Mouse (Mus musculus): ENCODE data around the gene Frat2. TPM values are rescaled to one million over a fixed set of nuclear protein-coding genes. Genes with fewer than 3 reads are reported as not detected.
A peak's percentile ranks its signal among the peaks of the same experiment; 100 is the strongest.
"Not testable (repeated sequence)": the region's sequence is repeated elsewhere in the genome, so short reads cannot be mapped to it uniquely, and the experiment has no call there.

Gene Frat2
- 5.6 and 7.1 TPM in 2 replicates for polyA plus RNA-seq (2015; fragmentation: Nextera tagmentation; extraction: Ambion mirVana)

- Histone ChIP-seq H3K4me3 (replicated peaks) (peak within 1 kb of the TSS; percentile 72), H3K9ac (peak within 1 kb of the TSS; percentile 50), H3K4me1 (peaks cover 29% of the 10 kb centered on the region), H3K27me3 (0 out of 2 replicates have a peak, but pooled peaks cover 5% of the 10 kb centered on the region), H3K36me3 (no peaks in the 10 kb centered on the region), H3K4me2 (replicated peaks) (peak within 1 kb of the TSS; percentile 98), H3K9me3 (replicated peaks) (no peaks in the 10 kb centered on the region), H3K27ac (replicated peaks) (peak within 1 kb of the TSS; percentile 94)
- under 1% methylated on average over 72 of the region's 72 CpGs for WGBS
- ATAC-seq (ENCODE audit: insufficient number of reproducible peaks, low FRiP score, low TSS enrichment, low read depth), result peak; percentile 97
Measured at GRCm38 (mm10) chr19:41847992-41848851, at the start of gene Frat2. Gene Frat2 (minus strand): TSS chr19:41848132.

DNA sequence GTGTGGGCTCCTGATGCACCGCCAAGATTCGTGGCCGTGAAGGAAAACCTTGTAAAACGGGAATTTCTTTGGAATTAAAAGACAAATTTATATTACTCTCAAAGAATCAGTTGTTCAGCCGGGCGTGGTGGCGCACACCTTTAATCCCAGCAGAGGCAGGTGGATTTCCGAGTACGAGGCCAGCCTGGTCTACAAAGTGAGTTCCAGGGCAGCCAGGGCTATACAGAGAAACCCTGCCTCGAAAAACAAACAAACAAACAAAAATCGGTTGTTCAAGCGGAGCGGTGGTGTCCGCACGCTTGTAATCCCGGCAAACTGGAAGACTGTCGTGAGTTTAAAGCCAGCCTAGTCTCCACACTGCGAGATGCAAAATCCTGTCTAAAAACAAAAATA, 48.4 kb upstream of the Frat2 start:
- no peaks in the 10 kb centered on the region for H3K27me3 ChIP-seq
- H3K4me2 ChIP-seq (replicated peaks), result peak overlapping the region; percentile 78
- H3K4me1 ChIP-seq, result peaks cover 17% of the 10 kb centered on the region
- 19% methylated on average over 18 of the region's 18 CpGs for WGBS
- peak overlapping the region; percentile 71 for H3K4me3 ChIP-seq (replicated peaks)
- H3K9me3 ChIP-seq (replicated peaks), result no peaks in the 10 kb centered on the region
- ATAC-seq (ENCODE audit: insufficient number of reproducible peaks, low FRiP score, low TSS enrichment, low read depth), result no peak
- H3K9ac ChIP-seq, result peak overlapping the region; percentile 41; the same call in 1 of the 2 replicates
- peaks cover 6% of the 10 kb centered on the region for H3K36me3 ChIP-seq
- no peak overlapping the region for H3K27ac ChIP-seq (replicated peaks)

GRCm38 (mm10) chr19:41895460-41896318, 47.8 kb upstream of the Frat2 start, which contains the start of gene Rrp12:
Gene Rrp12 (minus strand): TSS chr19:41896173.
- ATAC-seq (ENCODE audit: insufficient number of reproducible peaks, low FRiP score, low TSS enrichment, low read depth), result peak; percentile 89
- no peaks in the 10 kb centered on the region for H3K27me3 ChIP-seq
- peak within 1 kb of the TSS; percentile 41 for H3K9ac ChIP-seq
- peak within 1 kb of the TSS; percentile 78 for H3K4me2 ChIP-seq (replicated peaks)
- H3K36me3 ChIP-seq, result peaks cover 6% of the 10 kb centered on the region
- no peak within 1 kb of the TSS for H3K27ac ChIP-seq (replicated peaks)
- H3K4me3 ChIP-seq (replicated peaks), result peak within 1 kb of the TSS; percentile 71
- under 1% methylated on average over 46 of the region's 46 CpGs for WGBS
- no peaks in the 10 kb centered on the region for H3K9me3 ChIP-seq (replicated peaks)
- H3K4me1 ChIP-seq, result peaks cover 17% of the 10 kb centered on the region

DNA sequence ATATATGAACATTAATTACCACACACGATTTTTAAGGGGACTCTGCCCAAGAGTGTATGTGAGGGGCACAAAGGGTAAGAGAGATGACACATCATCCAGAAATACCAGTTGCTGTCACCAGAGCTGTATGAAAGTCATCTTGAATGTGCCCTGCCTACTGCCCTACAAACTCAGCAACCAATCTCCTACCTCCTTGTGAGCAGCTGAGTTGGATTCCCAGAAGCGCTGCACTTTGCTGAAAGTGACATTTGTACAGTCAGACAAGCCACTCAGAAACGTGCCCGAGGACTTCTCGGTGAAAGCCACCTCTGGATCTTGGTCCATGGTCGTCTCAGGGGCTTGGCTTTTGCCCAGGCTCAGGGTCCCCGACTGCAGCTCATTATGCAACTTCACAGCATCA, 47.0 kb upstream of the Frat2 start:
- no peaks in the 10 kb centered on the region for H3K9me3 ChIP-seq (replicated peaks)
- H3K36me3 ChIP-seq, result peaks cover 13% of the 10 kb centered on the region
- no peaks in the 10 kb centered on the region for H3K27me3 ChIP-seq
- peaks cover 17% of the 10 kb centered on the region for H3K4me1 ChIP-seq
- ATAC-seq (ENCODE audit: insufficient number of reproducible peaks, low FRiP score, low TSS enrichment, low read depth), result no peak
- peak overlapping the region; percentile 78 for H3K4me2 ChIP-seq (replicated peaks)
- H3K4me3 ChIP-seq (replicated peaks), result peak overlapping the region; percentile 71
- WGBS, result 45% methylated on average over 7 of the region's 7 CpGs
- H3K9ac ChIP-seq, result peak overlapping the region; percentile 41; the same call in 1 of the 2 replicates
- no peak overlapping the region for H3K27ac ChIP-seq (replicated peaks)

DNA sequence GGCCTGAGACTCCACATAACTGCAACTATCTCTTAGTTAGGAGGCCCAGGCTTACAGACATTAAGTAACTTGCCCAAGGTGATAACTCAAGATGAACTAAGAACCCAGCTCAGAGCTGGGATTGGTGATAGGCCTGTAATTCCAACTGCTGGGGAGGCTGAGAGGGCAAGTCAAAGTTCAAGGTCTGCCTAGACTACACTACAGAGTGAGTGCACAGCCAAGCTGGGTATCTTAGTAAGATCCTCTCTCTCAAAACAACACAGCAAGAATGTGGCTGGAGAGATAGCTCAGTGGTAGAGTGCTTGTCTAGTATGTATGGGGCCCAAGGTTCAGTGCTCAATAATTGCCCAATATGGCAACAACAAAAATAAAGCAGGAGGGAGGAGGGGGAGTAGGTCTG, 40.3 kb upstream of the Frat2 start:
- no peaks in the 10 kb centered on the region for H3K9me3 ChIP-seq (replicated peaks)
- no peak overlapping the region for H3K9ac ChIP-seq
- no peak for ATAC-seq (ENCODE audit: insufficient number of reproducible peaks, low FRiP score, low TSS enrichment, low read depth)
- H3K4me3 ChIP-seq (replicated peaks), result no peak overlapping the region
- no peak overlapping the region for H3K4me2 ChIP-seq (replicated peaks)
- no peaks in the 10 kb centered on the region for H3K4me1 ChIP-seq
- no peak overlapping the region for H3K27ac ChIP-seq (replicated peaks)
- H3K36me3 ChIP-seq, result peaks cover 73% of the 10 kb centered on the region
- H3K27me3 ChIP-seq, result no peaks in the 10 kb centered on the region

- no peak overlapping the region for H3K27ac ChIP-seq (replicated peaks)
- peaks cover 77% of the 10 kb centered on the region for H3K36me3 ChIP-seq
- no peak overlapping the region for H3K9ac ChIP-seq
- no peak overlapping the region for H3K4me2 ChIP-seq (replicated peaks)
- WGBS, result 91% methylated on average over 9 of the region's 9 CpGs
- ATAC-seq (ENCODE audit: insufficient number of reproducible peaks, low FRiP score, low TSS enrichment, low read depth), result no peak
- H3K27me3 ChIP-seq, result no peaks in the 10 kb centered on the region
- no peaks in the 10 kb centered on the region for H3K9me3 ChIP-seq (replicated peaks)
- no peak overlapping the region for H3K4me3 ChIP-seq (replicated peaks)
- no peaks in the 10 kb centered on the region for H3K4me1 ChIP-seq
Measured at GRCm38 (mm10) chr19:41883882-41884281, 36.0 kb upstream of the Frat2 start.

GRCm38 (mm10) chr19:41881842-41882241, 33.9 kb upstream of the Frat2 start:
- ATAC-seq (ENCODE audit: insufficient number of reproducible peaks, low FRiP score, low TSS enrichment, low read depth), result no peak
- WGBS, result 91% methylated on average over 4 of the region's 4 CpGs
- H3K27ac ChIP-seq (replicated peaks), result no peak overlapping the region
- no peaks in the 10 kb centered on the region for H3K9me3 ChIP-seq (replicated peaks)
- no peak overlapping the region for H3K4me3 ChIP-seq (replicated peaks)
- H3K9ac ChIP-seq, result no peak overlapping the region
- no peaks in the 10 kb centered on the region for H3K4me1 ChIP-seq
- H3K4me2 ChIP-seq (replicated peaks), result no peak overlapping the region
- peaks cover 74% of the 10 kb centered on the region for H3K36me3 ChIP-seq
- no peaks in the 10 kb centered on the region for H3K27me3 ChIP-seq

DNA sequence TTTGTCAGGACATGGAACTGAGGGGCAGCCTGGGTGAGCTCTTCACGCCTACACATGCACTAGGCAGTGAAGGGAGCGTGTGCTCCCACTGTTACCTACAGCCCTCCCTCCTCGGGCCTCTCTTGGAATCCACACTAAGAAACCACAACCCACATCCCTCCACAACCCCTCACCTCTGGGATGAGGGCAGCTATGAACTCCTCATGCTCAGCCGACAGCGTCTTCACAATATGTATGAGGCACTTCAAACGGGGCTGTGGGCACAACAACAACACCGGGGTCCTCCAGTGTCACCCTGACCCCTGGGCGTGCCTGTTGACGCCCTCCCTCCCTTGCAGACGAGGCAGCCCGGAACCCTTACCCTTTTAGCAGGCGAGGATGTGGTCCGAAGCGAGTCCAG, 26.4 kb upstream of the Frat2 start:
- Histone ChIP-seq H3K27me3 (no peaks in the 10 kb centered on the region), H3K9me3 (replicated peaks) (no peaks in the 10 kb centered on the region), H3K9ac (no peak overlapping the region), H3K4me1 (no peaks in the 10 kb centered on the region), H3K4me3 (replicated peaks) (no peak overlapping the region), H3K27ac (replicated peaks) (no peak overlapping the region), H3K4me2 (replicated peaks) (no peak overlapping the region), H3K36me3 (peaks cover 82% of the 10 kb centered on the region)
- WGBS, result 89% methylated on average over 14 of the region's 14 CpGs
- no peak for ATAC-seq (ENCODE audit: insufficient number of reproducible peaks, low FRiP score, low TSS enrichment, low read depth)

GRCm38 (mm10) chr19:41872285-41872684, 24.4 kb upstream of the Frat2 start:
- no peak for ATAC-seq (ENCODE audit: insufficient number of reproducible peaks, low FRiP score, low TSS enrichment, low read depth)
- no peak overlapping the region for H3K27ac ChIP-seq (replicated peaks)

DNA sequence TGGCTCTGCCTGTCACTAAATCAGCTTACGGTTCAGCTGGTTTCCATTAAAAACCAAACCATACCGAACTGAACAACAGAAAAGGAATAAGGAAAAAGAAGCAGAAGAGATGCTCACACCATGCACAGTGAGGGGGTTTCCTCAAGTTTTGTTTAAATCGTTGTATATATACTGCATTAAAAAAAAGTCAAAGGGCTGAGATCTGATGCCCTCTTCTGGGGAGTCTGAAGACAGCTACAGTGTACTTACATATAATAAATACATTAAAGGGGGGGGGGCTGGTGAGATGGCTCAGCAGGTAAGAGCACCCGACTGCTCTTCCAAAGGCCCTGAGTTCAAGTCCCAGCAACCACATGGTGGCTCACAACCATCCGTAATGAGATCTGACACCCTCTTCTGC, 22.0 kb upstream of the Frat2 start:
- not testable (repeated sequence) for H3K4me1 ChIP-seq; H3K4me2 ChIP-seq (replicated peaks); H3K9ac ChIP-seq; H3K9me3 ChIP-seq (replicated peaks); H3K4me3 ChIP-seq (replicated peaks); H3K27ac ChIP-seq (replicated peaks); ATAC-seq (ENCODE audit: insufficient number of reproducible peaks, low FRiP score, low TSS enrichment, low read depth); H3K27me3 ChIP-seq
- 63% methylated on average over 5 of the region's 5 CpGs for WGBS
- peaks cover 73% of the 10 kb centered on the region for H3K36me3 ChIP-seq

More at GRCm38 (mm10) chr19:41872285-41872684, 24.4 kb upstream of the Frat2 start:
- no peaks in the 10 kb centered on the region for H3K4me1 ChIP-seq
- H3K9me3 ChIP-seq (replicated peaks), result no peaks in the 10 kb centered on the region
- no peak overlapping the region for H3K9ac ChIP-seq
- peaks cover 85% of the 10 kb centered on the region for H3K36me3 ChIP-seq
- no peak overlapping the region for H3K4me3 ChIP-seq (replicated peaks)
- 90% methylated on average over 2 of the region's 2 CpGs for WGBS
- H3K27me3 ChIP-seq, result no peaks in the 10 kb centered on the region
- H3K4me2 ChIP-seq (replicated peaks), result no peak overlapping the region

- Histone ChIP-seq H3K4me1 (no peaks in the 10 kb centered on the region), H3K4me3 (replicated peaks) (no peak overlapping the region), H3K4me2 (replicated peaks) (no peak overlapping the region), H3K27me3 (no peaks in the 10 kb centered on the region), H3K36me3 (peaks cover 67% of the 10 kb centered on the region), H3K9ac (no peak overlapping the region), H3K27ac (replicated peaks) (no peak overlapping the region), H3K9me3 (replicated peaks) (no peaks in the 10 kb centered on the region)
- ATAC-seq (ENCODE audit: insufficient number of reproducible peaks, low FRiP score, low TSS enrichment, low read depth), result no peak
- WGBS, result 90% methylated on average over 5 of the region's 5 CpGs
Measured at GRCm38 (mm10) chr19:41869296-41869695, 21.4 kb upstream of the Frat2 start.

All from embryonic facial prominence, embryonic 15.5 days (tissue).